Mouse (Mus musculus) colon, adult 2 months (tissue): ENCODE measurements around the gene Gnai2. TPM values are rescaled to one million over a fixed set of nuclear protein-coding genes. Genes with fewer than 3 reads are reported as not detected.

Experiments used
- polyA plus RNA-seq: library from polyadenylated mRNA; depleted of rRNA; stranded (reverse); fragments of >200 nt; gene quantifications from 2 replicates; pipeline ENCODE4 v1.2.3, GENCODE M21; 2012; rRNA removed

The Gnai2 gene
- polyA plus RNA-seq, result 562 and 599 TPM in 2 replicates

DNA sequence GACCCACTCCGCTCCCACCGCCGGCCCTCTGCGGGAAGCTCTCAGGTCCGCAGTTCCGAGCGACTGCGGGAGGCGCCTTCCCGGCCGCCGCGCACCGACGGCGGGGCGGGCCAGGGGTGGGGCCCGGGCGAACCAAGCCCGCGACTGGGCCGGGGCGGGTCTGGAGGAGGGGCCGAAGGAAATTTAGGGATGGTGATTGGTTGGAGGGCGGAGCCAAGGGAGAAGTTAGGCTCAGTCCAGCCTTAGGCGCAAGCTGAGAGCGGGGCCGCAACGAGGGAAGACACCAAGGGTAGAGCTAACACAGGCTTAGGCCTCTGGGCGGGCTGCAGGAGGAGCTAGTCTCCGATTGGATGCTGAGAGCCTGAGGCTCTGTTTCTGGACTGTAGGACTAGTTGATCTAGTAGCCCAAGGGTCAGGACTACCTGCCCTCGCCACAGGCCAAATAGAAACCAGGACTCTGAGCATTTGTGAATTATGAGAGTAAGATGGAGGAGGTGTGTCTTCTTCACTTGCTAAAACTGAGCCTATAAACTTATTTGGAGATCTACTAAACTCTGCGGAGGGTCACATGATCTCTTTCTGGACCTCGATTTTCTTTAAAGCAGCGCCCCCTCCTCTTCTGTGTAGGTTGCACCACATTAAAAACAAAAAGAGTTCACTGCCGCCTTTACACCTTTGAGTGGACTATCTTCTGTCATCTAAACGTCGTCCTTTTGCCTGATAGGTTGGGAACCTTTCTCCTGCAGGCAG lies at the start of gene Gnai2:
Gene Gnai2 (minus strand): TSS at position 89 of the 750 bp plus-strand sequence.

DNA sequence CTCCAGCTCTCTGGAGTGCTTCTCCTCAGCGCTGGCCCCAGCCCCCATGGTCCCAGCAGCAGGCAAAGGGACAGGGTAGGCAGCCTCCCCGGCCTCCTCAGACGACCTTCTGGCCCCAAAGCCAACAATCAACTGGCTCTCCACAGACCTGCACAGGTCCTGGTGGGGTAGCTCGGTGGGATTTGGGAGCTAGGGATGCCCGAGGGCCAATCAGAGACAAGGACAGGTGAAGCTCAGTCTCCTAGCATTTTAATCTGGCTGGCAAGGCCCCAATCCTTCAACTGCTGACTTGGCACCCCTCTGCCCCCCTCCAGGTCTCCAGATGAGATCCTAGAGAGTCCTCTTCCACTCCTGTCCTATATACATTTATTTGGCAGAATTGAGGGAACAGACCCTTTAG lies 44.3 kb upstream of the Gnai2 start, which contains the start of gene Gnat1:
Gene Gnat1 (minus strand): TSS at position 212 of the 400 bp plus-strand sequence.

DNA sequence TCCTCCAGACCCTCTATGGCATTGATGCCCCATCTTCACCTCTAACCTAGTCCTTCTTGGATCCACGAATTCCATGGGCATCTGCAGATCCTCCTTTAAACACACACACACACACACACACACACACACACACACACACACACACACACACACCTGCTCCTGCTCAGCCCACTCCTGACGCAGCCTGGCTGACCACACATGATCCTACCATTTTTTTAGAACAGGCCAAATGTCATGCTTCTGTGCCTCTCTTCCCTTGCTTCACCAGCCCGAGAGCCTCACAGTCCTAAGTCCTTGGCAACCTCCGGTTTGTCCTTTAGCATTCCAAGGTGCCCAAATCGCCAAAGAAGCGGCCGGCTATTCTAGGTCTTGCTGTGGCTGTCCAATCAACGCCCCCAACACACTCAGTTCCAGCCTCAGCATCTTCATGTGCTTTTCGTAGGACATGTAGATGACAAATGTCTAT lies 34.3 kb upstream of the Gnai2 start, which contains the start of gene Slc38a3:
Gene Slc38a3 (minus strand): TSS at position 51 of the 466 bp plus-strand sequence.

DNA sequence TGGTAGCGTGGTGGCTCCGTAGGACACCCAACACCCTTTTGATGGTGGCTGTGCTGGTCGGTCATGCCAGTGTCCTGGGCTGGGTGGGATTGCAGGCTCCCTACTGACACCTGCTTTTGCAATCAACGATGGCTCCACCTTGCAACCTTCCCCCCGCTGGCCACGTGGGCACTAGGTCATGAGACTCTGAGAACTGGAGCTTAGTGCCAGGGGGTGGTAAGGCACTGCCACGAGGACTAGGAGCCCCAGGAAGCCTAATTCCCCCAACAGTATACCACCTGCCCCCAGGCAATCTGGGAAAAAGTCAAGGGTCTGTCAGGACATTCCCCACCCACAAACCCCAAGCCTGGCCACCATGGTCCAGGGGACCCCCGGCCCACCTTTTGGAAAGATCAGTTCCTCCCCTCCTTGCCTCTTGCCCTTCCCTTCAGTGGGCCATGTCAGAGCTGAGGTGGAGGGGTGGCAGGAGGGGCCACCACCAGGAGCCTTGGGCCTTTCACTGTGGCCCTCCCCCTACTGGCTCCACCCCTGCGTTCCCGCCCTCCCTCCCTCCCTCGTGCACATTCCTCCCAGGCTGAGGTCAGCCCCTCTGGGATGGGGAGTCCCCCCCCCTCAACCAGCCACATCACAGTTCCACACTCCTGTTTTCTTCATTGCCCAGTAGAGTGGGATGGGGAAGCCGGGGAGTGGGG lies 26.3 kb downstream of the Gnai2 start, which contains the start of gene Sema3b:
Gene Sema3b (minus strand): TSS at position 489 of the 692 bp plus-strand sequence.

DNA sequence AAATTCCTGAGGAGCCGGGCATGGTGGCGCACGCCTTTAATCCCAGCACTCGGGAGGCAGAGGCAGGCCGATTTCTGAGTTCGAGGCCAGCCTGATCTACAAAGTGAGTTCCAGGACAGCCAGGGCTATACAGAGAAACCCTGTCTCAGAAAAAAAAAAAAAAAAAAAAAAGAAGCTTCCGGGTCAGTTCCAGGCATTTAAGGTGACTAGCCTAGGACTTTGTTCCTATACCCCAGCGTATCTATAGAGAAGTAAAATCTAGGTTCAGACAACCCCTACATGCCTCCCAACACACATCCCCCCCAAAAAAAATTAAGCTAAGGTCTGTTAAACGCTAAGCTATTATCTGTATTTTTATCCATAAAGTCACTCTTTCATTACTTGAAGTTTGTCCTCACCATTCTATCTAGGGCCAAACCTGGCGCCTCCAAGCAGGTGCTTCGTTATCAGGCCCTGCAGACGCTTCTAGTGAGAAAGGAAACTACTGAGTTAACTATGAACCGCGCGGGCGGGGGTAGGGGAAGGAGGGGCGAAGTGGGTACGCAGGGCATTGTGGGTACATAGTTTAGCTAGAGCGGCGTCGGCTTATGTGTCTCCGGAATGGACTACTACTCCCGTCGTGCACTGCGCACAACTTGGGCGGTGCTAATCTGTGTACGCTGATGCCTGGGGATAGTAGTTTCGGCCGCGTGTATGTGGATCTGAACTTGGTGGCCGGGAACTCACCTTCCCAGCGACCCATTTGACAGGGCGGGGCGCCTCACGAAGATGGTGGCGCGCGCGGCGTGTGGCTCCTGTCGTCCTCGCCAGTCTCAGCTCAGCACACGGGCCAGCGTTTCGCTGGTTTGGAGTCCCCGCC lies 48.0 kb downstream of the Gnai2 start, which contains the start of gene Ifrd2:
Gene Ifrd2 (plus strand): TSS at position 669 of the 859 bp plus-strand sequence.

DNA sequence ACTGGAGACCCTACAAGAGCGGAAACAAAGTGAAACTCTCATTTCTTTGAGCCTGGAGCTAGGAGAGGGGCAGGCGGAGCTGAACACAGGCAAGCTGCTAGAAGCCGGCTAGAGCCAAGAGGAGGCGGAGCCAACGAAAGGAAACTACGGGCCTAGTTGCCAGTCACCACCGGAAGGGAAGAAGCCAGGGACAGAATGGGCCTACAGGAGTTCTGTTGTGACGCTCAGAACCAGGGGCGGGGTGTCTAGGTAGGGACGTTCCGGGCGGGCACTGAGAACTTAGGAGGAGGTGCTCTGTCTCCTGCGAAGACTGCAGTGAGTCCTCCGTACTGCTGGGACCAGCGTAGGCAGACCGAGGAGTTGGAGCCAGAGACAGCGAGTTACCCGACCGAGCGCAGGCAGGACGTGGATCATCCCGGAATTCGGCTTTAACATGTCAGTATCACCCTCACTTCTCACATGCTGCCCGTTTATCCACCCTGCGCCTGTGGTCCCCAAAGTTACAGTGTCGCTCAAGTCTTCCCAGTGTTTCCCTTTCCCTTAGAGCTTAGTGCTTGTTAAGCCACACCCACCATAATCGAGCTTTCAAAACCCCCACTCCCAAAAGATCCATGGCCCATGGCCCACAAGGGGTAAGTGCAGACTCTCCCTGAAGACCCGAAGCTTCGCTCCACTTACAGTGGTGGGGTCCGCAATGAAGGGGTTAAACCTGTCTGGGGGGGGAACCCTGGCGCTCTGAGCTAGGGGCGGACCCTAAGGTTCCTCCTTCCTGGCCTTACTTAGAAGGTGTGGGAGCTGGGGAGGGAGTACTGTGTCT lies 54.5 kb downstream of the Gnai2 start, which contains the start of gene Hyal3:
Gene Hyal3 (plus strand): TSS at position 318 of the 817 bp plus-strand sequence.

DNA sequence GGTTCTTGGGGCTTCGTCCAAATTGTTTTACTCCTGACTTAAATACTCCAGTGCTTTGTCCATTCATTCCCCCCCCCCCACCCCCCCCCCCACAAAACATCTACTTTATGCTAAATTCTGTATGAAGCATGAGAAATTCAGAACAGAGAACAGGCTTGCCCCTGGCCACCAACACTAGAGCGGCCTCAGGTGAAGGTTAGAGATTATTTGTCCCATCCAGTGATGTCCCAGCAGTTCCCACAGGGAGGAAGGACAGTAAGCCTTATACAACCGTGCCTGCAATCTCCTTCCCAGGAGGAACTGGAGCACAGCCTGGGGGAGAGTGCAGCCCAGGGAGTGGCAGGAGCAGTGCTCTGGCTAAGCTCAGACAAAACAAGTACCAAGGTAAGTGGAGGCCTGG lies 56.6 kb downstream of the Gnai2 start, which contains the start of gene Naa80:
Gene Naa80 (plus strand): TSS at position 301 of the 400 bp plus-strand sequence.

DNA sequence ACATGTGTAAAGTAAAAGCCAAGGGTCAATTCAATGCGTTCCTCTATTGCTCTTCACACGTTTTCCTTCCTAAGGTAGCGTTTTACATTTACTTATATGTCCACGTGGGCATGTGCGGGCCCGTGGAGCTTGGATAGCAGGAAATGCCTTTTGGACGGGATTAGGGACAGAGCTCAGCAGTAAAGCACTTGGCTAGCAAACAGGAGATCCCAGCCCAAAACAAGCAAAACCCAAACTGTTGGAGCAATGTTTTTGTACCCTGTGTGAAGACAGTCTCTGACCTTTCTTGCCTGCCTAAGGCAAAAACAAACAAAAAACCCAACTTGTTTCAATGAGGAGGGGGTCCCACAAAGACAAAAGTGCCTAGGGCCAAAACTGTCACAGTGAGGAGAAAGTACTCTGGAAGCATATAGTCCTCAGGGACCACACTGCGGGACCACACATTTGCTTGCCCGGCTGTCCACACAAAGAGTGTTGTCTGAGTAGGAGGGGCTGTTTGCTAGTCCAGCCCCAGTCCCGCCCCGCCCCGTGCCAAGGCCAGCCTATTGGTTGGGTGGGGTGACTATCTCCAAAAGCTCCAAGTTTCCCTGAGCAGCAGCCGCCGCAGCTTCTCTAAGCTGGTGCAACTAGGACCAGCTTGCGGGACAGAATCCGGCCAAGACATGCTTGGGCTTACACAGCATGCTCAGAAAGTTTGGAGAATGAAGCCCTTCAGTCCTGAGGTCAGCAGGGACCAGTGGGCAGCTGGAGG lies 58.6 kb downstream of the Gnai2 start, which contains the start of gene Hyal1:
Gene Hyal1 (plus strand): TSS at position 571 of the 751 bp plus-strand sequence.

DNA sequence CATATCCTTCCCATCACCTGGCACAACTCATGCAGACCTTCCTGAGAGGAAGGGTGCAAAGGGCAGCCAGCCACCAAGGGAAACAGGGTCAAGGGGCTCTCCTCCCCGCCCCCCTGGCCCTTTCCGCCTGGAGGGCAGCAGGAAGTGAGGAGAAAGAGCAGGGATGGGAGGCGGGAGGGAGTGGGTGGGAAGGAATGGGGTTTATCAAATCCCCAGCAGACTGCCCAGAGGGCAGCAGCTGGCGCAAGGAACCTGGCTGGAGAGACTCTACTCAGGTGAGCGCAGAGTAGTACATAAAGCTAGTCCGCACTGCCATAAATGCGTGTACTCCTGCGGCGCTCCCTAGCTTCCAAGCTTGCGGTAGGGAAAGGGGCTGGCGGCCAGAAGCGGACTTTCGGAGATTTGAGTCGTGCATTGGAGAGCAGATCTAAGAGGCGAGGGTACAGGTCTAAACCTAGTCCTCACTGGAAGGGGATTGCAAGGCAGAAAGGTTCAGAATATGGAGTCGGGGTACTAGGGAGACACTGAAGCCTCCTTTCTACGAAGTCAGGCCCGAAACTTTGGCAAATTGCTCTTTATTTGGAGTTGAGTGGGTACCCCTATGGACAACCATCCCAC lies 67.4 kb downstream of the Gnai2 start, which contains the start of gene Hyal2:
Gene Hyal2 (plus strand): TSS at position 244 of the 618 bp plus-strand sequence.

Other genes starting within 250 kb of the Gnai2 start
- 20.0 and 33.9 TPM in 2 replicates for gene Cacna2d2, start 235.8 kb downstream of the Gnai2 start, polyA plus RNA-seq
- gene Tmem115, start 101.4 kb downstream of the Gnai2 start, polyA plus RNA-seq, result 73.8 and 95.5 TPM in 2 replicates
- 37.4 and 58.8 TPM in 2 replicates for gene Cyb561d2, start 93.2 kb downstream of the Gnai2 start, polyA plus RNA-seq
- gene Nprl2, start 93.1 kb downstream of the Gnai2 start, polyA plus RNA-seq, result 26.5 and 29.3 TPM in 2 replicates
- gene Zmynd10, start 88.1 kb downstream of the Gnai2 start, polyA plus RNA-seq, result 0.41 and 0.65 TPM in 2 replicates
- gene Rassf1, start 83.8 kb downstream of the Gnai2 start, polyA plus RNA-seq, result 27.3 and 28.5 TPM in 2 replicates
- 78.3 and 101 TPM in 2 replicates for gene Tusc2, start 72.1 kb downstream of the Gnai2 start, polyA plus RNA-seq
- gene Hyal2, start 67.4 kb downstream of the Gnai2 start, polyA plus RNA-seq, result 91.7 and 94.5 TPM in 2 replicates
- gene Hyal1, start 58.4 kb downstream of the Gnai2 start, polyA plus RNA-seq, result 4.4 and 5.2 TPM in 2 replicates
- gene Naa80, start 56.5 kb downstream of the Gnai2 start, polyA plus RNA-seq, result 53.5 and 65.8 TPM in 2 replicates
- 0.96 and 0.98 TPM in 2 replicates for gene Hyal3, start 54.5 kb downstream of the Gnai2 start, polyA plus RNA-seq
- gene Ifrd2, start 47.7 kb downstream of the Gnai2 start, polyA plus RNA-seq, result 62.5 and 65.0 TPM in 2 replicates
- 93.4 and 98.5 TPM in 2 replicates for gene Sema3b, start 26.1 kb downstream of the Gnai2 start, polyA plus RNA-seq
- gene Slc38a3, start 34.2 kb upstream of the Gnai2 start, polyA plus RNA-seq, result 0.81 and 7.5 TPM in 2 replicates
- 0.14 TPM in 1 of 2 replicates, not detected in the other for gene Gnat1, start 44.3 kb upstream of the Gnai2 start, polyA plus RNA-seq
- 76.2 and 89.6 TPM in 2 replicates for gene Sema3f, start 75.1 kb upstream of the Gnai2 start, polyA plus RNA-seq
- gene Rbm5, start 135.6 kb upstream of the Gnai2 start, polyA plus RNA-seq, result 40.9 and 42.4 TPM in 2 replicates
- 9.4 and 10.8 TPM in 2 replicates for gene Rbm6, start 237.9 kb upstream of the Gnai2 start, polyA plus RNA-seq